Comparison of ENCODE assay signal across 8 mouse cellular contexts in the genomic region with DNA sequence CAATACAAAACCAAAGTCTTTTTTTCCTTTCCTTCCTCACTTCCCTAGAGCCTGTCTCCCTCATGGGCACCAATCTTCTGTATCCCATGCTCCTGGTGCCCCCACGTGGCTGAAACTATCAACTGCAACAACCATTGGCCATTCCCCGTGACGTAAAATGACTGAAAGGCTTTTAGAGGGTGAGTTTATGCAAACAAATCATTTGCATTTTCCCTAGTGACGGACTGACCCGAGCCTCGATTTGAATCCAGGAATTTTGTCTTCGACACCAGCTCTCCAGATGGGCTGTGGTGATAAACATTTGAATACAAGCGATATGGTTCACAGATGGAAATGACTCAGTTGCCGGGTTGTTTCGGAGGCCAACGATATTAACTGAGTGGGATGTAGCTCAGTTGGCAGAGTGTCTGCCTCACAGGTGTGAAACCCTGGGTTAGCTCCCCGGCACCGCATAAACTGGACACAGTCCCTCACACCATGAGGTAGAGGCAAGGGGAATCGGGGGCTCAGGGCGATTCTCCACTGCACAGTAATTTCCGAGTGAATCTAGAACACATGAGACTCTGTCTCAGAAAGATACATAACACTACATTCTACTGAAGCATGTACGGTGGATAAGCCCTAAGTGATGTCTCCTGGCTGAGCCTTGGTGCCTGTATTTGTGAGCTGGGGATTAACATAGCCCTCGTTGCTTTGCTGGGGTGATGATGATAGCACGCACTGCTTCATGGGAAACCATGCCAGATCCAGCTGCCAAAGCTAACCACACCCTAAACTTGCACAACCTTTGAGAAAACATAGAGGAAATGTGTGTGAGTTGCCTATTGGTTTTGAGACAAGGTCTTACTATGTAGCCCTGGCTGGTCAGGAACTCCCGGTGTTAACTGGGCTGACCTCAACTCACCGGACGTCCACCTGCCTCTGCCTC. TPM values are rescaled to one million over a fixed set of nuclear protein-coding genes. Genes with fewer than 3 reads are reported as not detected.
A peak's percentile ranks its signal among the peaks of the same experiment; 100 is the strongest.
DNase-seq lines count a peak whose midpoint lies in the region; ATAC-seq lines count a peak whose summit lies in the region.

No protein-coding gene starts in this region.

- ATAC-seq in hindbrain, embryonic 15.5 days (ENCODE audit: low FRiP score, low read depth): no peak

- 42% methylated on average over 22 of the region's 22 CpGs for WGBS in hindbrain, embryonic 15.5 days

- peaks cover 4% of the 10 kb centered on the region; the same call in 1 of the 2 replicates for H3K27me3 ChIP-seq in hindbrain, embryonic 15.5 days

- H3K9me3 ChIP-seq in hindbrain, embryonic 15.5 days: no peaks in the 10 kb centered on the region

- H3K4me3 ChIP-seq in hindbrain, embryonic 15.5 days: no peak overlapping the region

- peak; percentile 43 for DNase-seq in T-cell, adult 2 months (ENCODE audit: low spot score)
- peak; percentile 82 for DNase-seq in cerebellum, adult 9-11 months
- DNase-seq in frontal cortex, adult 2 months (ENCODE audit: extremely low spot score in 1 of 2, low spot score in 1 of 2): peak; percentile 81 to 98
- peak; percentile 85 to 97 for DNase-seq in layer of hippocampus, postnatal 25 days (ENCODE audit: extremely low spot score in 1 of 2, low spot score in 1 of 2)
- DNase-seq in lung, postnatal 36 days: peak; percentile 93
- DNase-seq in retina, postnatal 7 days (ENCODE audit: low read depth, low spot score): peak; percentile 68
- DNase-seq in urinary bladder, postnatal 14 days (ENCODE audit: low spot score): peak; percentile 89

- no peaks in the 10 kb centered on the region for H3K36me3 ChIP-seq in hindbrain, embryonic 15.5 days

- H3K9ac ChIP-seq in hindbrain, embryonic 15.5 days: no peak overlapping the region

- H3K4me1 ChIP-seq in hindbrain, embryonic 15.5 days (replicated peaks): no peaks in the 10 kb centered on the region

- no peak overlapping the region for H3K27ac ChIP-seq in hindbrain, embryonic 15.5 days (replicated peaks)

- H3K4me2 ChIP-seq in hindbrain, embryonic 15.5 days: peak overlapping the region; percentile 42

RNA-seq across cellular contexts. Expression of a gene that starts 7.4 kb away (rescaled TPM):
- 23.9 and 24.7 TPM in 2 replicates for polyA plus RNA-seq in frontal cortex, adult 2 months (2012; rRNA removed)
- polyA plus RNA-seq in hindbrain, embryonic 15.5 days (2015; fragmentation: Nextera tagmentation; extraction: Ambion mirVana): 17.6 and 19.2 TPM in 2 replicates
- total RNA-seq in layer of hippocampus, postnatal 25 days (2021): 10 to 100 TPM; 57.7 to 57.8 TPM

RNA-seq across cellular contexts. Expression of a gene that starts 27.1 kb away (rescaled TPM):
- polyA plus RNA-seq in frontal cortex, adult 2 months (2012; rRNA removed): 644 and 776 TPM in 2 replicates
- 16.9 and 17.0 TPM in 2 replicates for polyA plus RNA-seq in hindbrain, embryonic 15.5 days (2015; fragmentation: Nextera tagmentation; extraction: Ambion mirVana)
- total RNA-seq in layer of hippocampus, postnatal 25 days (2021): 100 to 1,000 TPM; 348 to 359 TPM

RNA-seq across cellular contexts. Expression of a gene that starts 30.7 kb away (rescaled TPM):
- 19.2 and 19.9 TPM in 2 replicates for polyA plus RNA-seq in frontal cortex, adult 2 months (2012; rRNA removed)
- polyA plus RNA-seq in hindbrain, embryonic 15.5 days (2015; fragmentation: Nextera tagmentation; extraction: Ambion mirVana): 15.7 and 16.5 TPM in 2 replicates
- total RNA-seq in layer of hippocampus, postnatal 25 days (2021): 10 to 100 TPM; 28.7 to 31.0 TPM

RNA-seq across cellular contexts. Expression of a gene that starts 59.2 kb away (rescaled TPM):
- polyA plus RNA-seq in frontal cortex, adult 2 months (2012; rRNA removed): 3.6 and 3.7 TPM in 2 replicates
- 4.5 and 6.5 TPM in 2 replicates for polyA plus RNA-seq in hindbrain, embryonic 15.5 days (2015; fragmentation: Nextera tagmentation; extraction: Ambion mirVana)
- 1 to 10 TPM; 1.9 to 3.1 TPM for total RNA-seq in layer of hippocampus, postnatal 25 days (2021)

Comparison
In these comparisons a context has a peak if more than half of its experiments do, and no peak if none do; other contexts are left out.
1. DNase-seq: peak in every context shown above with its lines; median percentile 93 in lung, postnatal 36 days; 91 in layer of hippocampus, postnatal 25 days; 90 in frontal cortex, adult 2 months; 89 in urinary bladder, postnatal 14 days; 82 in cerebellum, adult 9-11 months; 68 in retina, postnatal 7 days; 43 in T-cell, adult 2 months.
2. RNA of a gene that starts 27.1 kb away (polyA plus RNA-seq): 644 to 776 TPM in frontal cortex, adult 2 months; 16.9 to 17.0 TPM in hindbrain, embryonic 15.5 days; every median in the first group is over 10 times any median in the second.